In the genomic region with DNA sequence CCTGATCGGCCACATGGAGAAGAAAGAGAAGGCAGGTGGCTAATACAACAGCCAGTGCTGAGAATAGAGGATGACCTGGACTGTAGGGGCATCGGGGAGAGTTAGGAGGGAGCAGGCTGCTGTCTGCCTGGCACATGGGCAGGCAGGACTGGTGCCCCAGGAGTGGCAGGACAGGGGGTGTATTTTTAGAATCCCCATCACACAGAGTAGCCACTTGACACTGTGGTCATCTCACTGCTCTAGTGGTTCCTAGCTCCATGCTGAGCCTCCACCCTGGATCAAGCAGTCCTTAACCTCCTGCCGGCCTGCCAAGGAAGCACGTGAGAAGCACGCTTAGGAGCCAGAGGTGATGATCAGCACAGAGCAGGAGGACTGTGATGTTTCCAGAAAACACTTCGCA, we compare ENCODE assay signal across 21 mouse cellular contexts.
A peak's percentile ranks its signal among the peaks of the same experiment; 100 is the strongest.
DNase-seq lines count a peak whose midpoint lies in the region; ATAC-seq and TF ChIP-seq lines count a peak whose summit lies in the region.
"Had no signal": no experiment of that assay in that cellular context is flagged by ENCODE, and none has a peak within 500 bp of the region (broad histone marks: within the 10 kb centered on the region; RNA-seq: fewer than 3 reads in every experiment).

No protein-coding gene starts in this region.

- WGBS in heart, embryonic 11.5 days (ENCODE audit: insufficient replicate concordance): 75% methylated on average over 6 of the region's 6 CpGs
- 65% methylated on average over 6 of the region's 6 CpGs for WGBS in heart, embryonic 12.5 days
- WGBS in lung, postnatal 0 days: 86% methylated on average over 6 of the region's 6 CpGs
- WGBS in forebrain, embryonic 11.5 days: 78% methylated on average over 6 of the region's 6 CpGs

- peaks cover 5% of the 10 kb centered on the region for H3K4me1 ChIP-seq in heart, embryonic 11.5 days (ENCODE audit: control insufficient read depth, insufficient read depth, low read length)
- peaks cover 19% of the 10 kb centered on the region for H3K4me1 ChIP-seq in heart, embryonic 12.5 days (replicated peaks)
- no peaks in the 10 kb centered on the region for H3K4me1 ChIP-seq in lung, postnatal 0 days (ENCODE audit: insufficient read depth, low read depth, low read length)
- H3K4me1 ChIP-seq in forebrain, embryonic 11.5 days (replicated peaks; ENCODE audit: control insufficient read depth, insufficient read depth, low read length): no peaks in the 10 kb centered on the region
- H3K4me1 ChIP-seq: neural tube, embryonic 15.5 days had no signal

- ATAC-seq in heart, embryonic 11.5 days (replicated peaks; ENCODE audit: insufficient number of reproducible peaks, low FRiP score, low TSS enrichment): no peak; the same call in 1 of the 2 replicates
- ATAC-seq in heart, embryonic 12.5 days (ENCODE audit: insufficient number of reproducible peaks, low FRiP score): peak; percentile 55; the same call in 1 of the 2 replicates
- ATAC-seq in lung, postnatal 0 days: no peak
- no peak for ATAC-seq in forebrain, embryonic 11.5 days (replicated peaks; ENCODE audit: low FRiP score)
- ATAC-seq: CD4-positive, CD25-positive, alpha-beta regulatory T cell, adult 4 months; hindbrain, postnatal 0 days; intestine, embryonic 16.5 days had no signal

- TF ChIP-seq EP300 in lung, postnatal 0 days (IDR thresholded peaks at IDR 0.05): no peak

- intact Hi-C loops in heart, postnatal 14 days (cut with DNase I): loop anchor here (5.0 kb wide), 1 partner anchor 448 kb away; no protein-coding TSS in a partner anchor

- H3K9ac ChIP-seq in heart, embryonic 11.5 days (ENCODE audit: low read depth, low read length): no peak overlapping the region
- H3K9ac ChIP-seq in heart, embryonic 12.5 days: no peak overlapping the region
- H3K9ac ChIP-seq in lung, postnatal 0 days (replicated peaks; ENCODE audit: low read depth): no peak overlapping the region
- H3K9ac ChIP-seq in forebrain, embryonic 11.5 days (ENCODE audit: low read length): no peak overlapping the region
- H3K9ac ChIP-seq: neural tube, embryonic 15.5 days had no signal

- H3K27ac ChIP-seq in heart, embryonic 11.5 days (ENCODE audit: low read depth, low read length): no peak overlapping the region
- no peak overlapping the region for H3K27ac ChIP-seq in heart, embryonic 12.5 days (ENCODE audit: poor library complexity, severe bottlenecking)
- no peak overlapping the region for H3K27ac ChIP-seq in lung, postnatal 0 days (ENCODE audit: low read length)
- no peak overlapping the region for H3K27ac ChIP-seq in forebrain, embryonic 11.5 days (ENCODE audit: low read depth, low read length)
- H3K27ac ChIP-seq: embryonic facial prominence, embryonic 10.5 days; hindbrain, embryonic 10.5 days; hindbrain, postnatal 0 days; layer of hippocampus, adult 2 months; neural tube, embryonic 15.5 days had no signal

- no peak overlapping the region for H3K4me2 ChIP-seq in heart, embryonic 11.5 days
- no peak overlapping the region for H3K4me2 ChIP-seq in heart, embryonic 12.5 days
- H3K4me2 ChIP-seq in lung, postnatal 0 days (replicated peaks; ENCODE audit: low read depth, low read length): no peak overlapping the region
- no peak overlapping the region for H3K4me2 ChIP-seq in forebrain, embryonic 11.5 days (ENCODE audit: low read depth, low read length, severe bottlenecking)
- H3K4me2 ChIP-seq: midbrain, embryonic 11.5 days; neural tube, embryonic 15.5 days had no signal

- DNase-seq in heart, adult 11 months: peak; percentile 99
- DNase-seq in heart, postnatal 14 days: peak; percentile 44 to 45
- no peak for DNase-seq in lung, postnatal 0 days (ENCODE audit: low spot score)
- DNase-seq in kidney, postnatal 10 days: no peak
- DNase-seq in forebrain, embryonic 11.5 days (ENCODE audit: low spot score): no peak
- DNase-seq: adrenal gland, postnatal 14 days; cerebellum, adult 9-11 months; kidney, adult 9 months; lung, postnatal 14 days; right cerebral cortex, adult 18-20 months; spleen, adult 18-20 months had no signal

- no peaks in the 10 kb centered on the region for H3K9me3 ChIP-seq in heart, embryonic 11.5 days (replicated peaks; ENCODE audit: control insufficient read depth, low read length)
- H3K9me3 ChIP-seq in heart, embryonic 12.5 days (replicated peaks): no peaks in the 10 kb centered on the region
- no peaks in the 10 kb centered on the region for H3K9me3 ChIP-seq in lung, postnatal 0 days (ENCODE audit: low read length)
- H3K9me3 ChIP-seq in forebrain, embryonic 11.5 days (ENCODE audit: control insufficient read depth, low read length): no peaks in the 10 kb centered on the region
- H3K9me3 ChIP-seq: embryonic facial prominence, embryonic 10.5 days; hindbrain, embryonic 10.5 days; neural tube, embryonic 15.5 days had no signal

- H3K27me3 ChIP-seq in heart, embryonic 11.5 days (ENCODE audit: control insufficient read depth, insufficient read depth, low read length): no peaks in the 10 kb centered on the region
- H3K27me3 ChIP-seq in heart, embryonic 12.5 days (replicated peaks): no peaks in the 10 kb centered on the region; the same call in 1 of the 2 replicates
- no peaks in the 10 kb centered on the region for H3K27me3 ChIP-seq in lung, postnatal 0 days (replicated peaks; ENCODE audit: insufficient read depth, low read length)
- no peaks in the 10 kb centered on the region for H3K27me3 ChIP-seq in forebrain, embryonic 11.5 days (ENCODE audit: control insufficient read depth, insufficient read depth, low read length)
- H3K27me3 ChIP-seq: neural tube, embryonic 15.5 days had no signal

- no peak for TF ChIP-seq CTCF in lung, postnatal 0 days (IDR thresholded peaks at IDR 0.05)

- H3K4me3 ChIP-seq in heart, embryonic 11.5 days (ENCODE audit: low read depth, low read length): no peak overlapping the region
- H3K4me3 ChIP-seq in heart, embryonic 12.5 days: no peak overlapping the region
- no peak overlapping the region for H3K4me3 ChIP-seq in lung, postnatal 0 days (ENCODE audit: low read depth, low read length)
- no peak overlapping the region for H3K4me3 ChIP-seq in forebrain, embryonic 11.5 days (ENCODE audit: low read depth, low read length)
- H3K4me3 ChIP-seq: embryonic facial prominence, embryonic 10.5 days; hindbrain, embryonic 10.5 days; layer of hippocampus, adult 2 months; neural tube, embryonic 15.5 days had no signal

- H3K36me3 ChIP-seq in heart, embryonic 11.5 days (ENCODE audit: control insufficient read depth, insufficient read depth, low read length): no peaks in the 10 kb centered on the region
- H3K36me3 ChIP-seq in heart, embryonic 12.5 days: no peaks in the 10 kb centered on the region
- H3K36me3 ChIP-seq in lung, postnatal 0 days (ENCODE audit: insufficient read depth, low read length): no peaks in the 10 kb centered on the region
- no peaks in the 10 kb centered on the region for H3K36me3 ChIP-seq in forebrain, embryonic 11.5 days (ENCODE audit: control insufficient read depth, insufficient read depth, low read length)
- H3K36me3 ChIP-seq: embryonic facial prominence, embryonic 10.5 days; hindbrain, embryonic 10.5 days; neural tube, embryonic 15.5 days had no signal

Comparison
In these comparisons a context has a peak if more than half of its experiments do, and no peak if none do; other contexts are left out.
1. DNase-seq: peak in heart, adult 11 months (single experiment) and heart, postnatal 14 days (2 of 2); none in lung, postnatal 0 days (single experiment), kidney, postnatal 10 days (single experiment) and forebrain, embryonic 11.5 days (single experiment).